Mouse (Mus musculus) limb, embryonic 12.5 days (tissue): ENCODE measurements around the gene Bspry. TPM values are rescaled to one million over a fixed set of nuclear protein-coding genes. Genes with fewer than 3 reads are reported as not detected.

Source experiments
- ATAC-seq: fragments of 200-750 bp; cut with Nextera tagmentation; 2 replicates; pipeline ENCODE4 v1.8.0; 2017; ENCODE audit warnings: low read depth, moderate TSS enrichment; ENCODE audit not compliant: insufficient number of reproducible peaks, insufficient read depth, low FRiP score, low TSS enrichment
- H3K27ac ChIP-seq: fragments of 300-500 bp; sonication (generic); 2 replicates; pipeline ENCODE4 v1.5.1; 2016; ENCODE audit warnings: mild to moderate bottlenecking, moderate library complexity
- H3K27me3 ChIP-seq: fragments of 300-500 bp; sonication (generic); 2 replicates; pipeline ENCODE4 v1.6.1; 2016; ENCODE audit warnings: mild to moderate bottlenecking, moderate library complexity
- H3K36me3 ChIP-seq: fragments of 300-500 bp; sonication (generic); 2 replicates; pipeline ENCODE4 v1.6.1; 2016; ENCODE audit warnings: mild to moderate bottlenecking, moderate library complexity
- H3K4me1 ChIP-seq: fragments of 300-500 bp; sonication (generic); replicated peaks from 2 replicates; pipeline ENCODE4 v1.6.1; 2016
- H3K4me2 ChIP-seq: fragments of 300-500 bp; sonication (generic); 2 replicates; pipeline ENCODE4 v1.6.1; 2016; ENCODE audit warnings: mild to moderate bottlenecking, moderate library complexity
- H3K4me3 ChIP-seq: fragments of 300-500 bp; sonication (generic); replicated peaks from 2 replicates; pipeline ENCODE4 v1.5.1; 2016; ENCODE audit warnings: mild to moderate bottlenecking
- H3K9ac ChIP-seq: fragments of 300-500 bp; sonication (generic); replicated peaks from 2 replicates; pipeline ENCODE4 v1.6.1; 2016; ENCODE audit warnings: mild to moderate bottlenecking, moderate library complexity
- H3K9me3 ChIP-seq: fragments of 300-500 bp; sonication (generic); 2 replicates; pipeline ENCODE4 v1.6.1; 2016; ENCODE audit warnings: mild to moderate bottlenecking, moderate library complexity
- WGBS: fragments of 180-500 bp; shearing (Covaris S2); methylation state at CpG from one replicate; pipeline ENCODE4 v1.1.7; 2016; 5-methylcytosine and 5-hydroxymethylcytosine counted together
- polyA plus RNA-seq: library from polyadenylated mRNA; unstranded; fragments of >200 nt; fragmentation: Nextera tagmentation; extraction: Ambion mirVana; gene quantifications from 2 replicates; pipeline ENCODE4 v1.2.1, GENCODE M21; 2016

The Bspry gene
- polyA plus RNA-seq, 1 experiment from 2014 or later, result 1.1 TPM

GRCm38 (mm10) chr4:62484928-62485327 lies 5.1 kb downstream of the Bspry start:
- Histone ChIP-seq H3K4me1 (peaks cover 4% of the 10 kb centered on the region), H3K4me2 (no peak overlapping the region), H3K27me3 (peaks cover 27% of the 10 kb centered on the region), H3K36me3 (no peaks in the 10 kb centered on the region), H3K9me3 (no peaks in the 10 kb centered on the region), H3K9ac (no peak overlapping the region), H3K4me3 (no peak overlapping the region), H3K27ac (no peak overlapping the region)
- 70% methylated on average over 3 of the region's 3 CpGs for WGBS
- ATAC-seq, result no peak

- 0 out of 2 replicates have a peak, but pooled peaks cover 2% of the 10 kb centered on the region for H3K4me1 ChIP-seq
These were observed 5.8 kb downstream of the Bspry start for GRCm38 (mm10) chr4:62485450-62486161.

DNA sequence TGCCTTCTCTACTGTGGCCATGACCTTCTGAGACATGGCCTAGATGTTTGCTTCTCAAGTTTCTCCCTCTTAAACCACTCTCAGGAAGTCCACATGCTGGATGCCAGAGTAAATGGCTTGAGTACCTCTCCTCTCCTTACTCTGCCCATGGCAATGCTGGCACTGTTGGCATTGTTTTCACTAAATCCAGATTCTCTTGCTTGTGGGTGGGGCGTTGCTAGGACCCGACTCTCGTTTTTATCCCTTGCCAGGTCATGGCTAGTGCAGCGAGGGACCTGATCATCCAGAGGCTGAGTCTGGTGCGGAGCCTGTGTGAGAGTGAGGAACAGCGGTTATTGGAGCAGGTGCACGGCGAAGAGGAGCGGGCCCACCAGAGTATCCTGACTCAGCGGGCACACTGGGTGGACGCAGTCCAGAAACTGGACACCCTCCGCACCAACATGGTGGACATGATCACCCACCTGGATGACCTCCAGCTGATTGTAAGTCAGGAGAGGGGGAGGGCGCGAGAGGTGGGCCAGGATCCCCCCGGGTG lies 6.4 kb downstream of the Bspry start:
- no peak for ATAC-seq
- Histone ChIP-seq H3K4me3 (no peak overlapping the region), H3K36me3 (no peaks in the 10 kb centered on the region), H3K27ac (no peak overlapping the region), H3K4me1 (no peaks in the 10 kb centered on the region), H3K9me3 (no peaks in the 10 kb centered on the region), H3K4me2 (no peak overlapping the region), H3K27me3 (peaks cover 14% of the 10 kb centered on the region), H3K9ac (no peak overlapping the region)
- WGBS, result 91% methylated on average over 15 of the region's 15 CpGs

More at GRCm38 (mm10) chr4:62485450-62486161, 5.8 kb downstream of the Bspry start:
- Histone ChIP-seq H3K9me3 (no peaks in the 10 kb centered on the region), H3K4me3 (no peak overlapping the region), H3K36me3 (no peaks in the 10 kb centered on the region), H3K4me2 (no peak overlapping the region), H3K27me3 (peaks cover 20% of the 10 kb centered on the region), H3K27ac (no peak overlapping the region), H3K9ac (no peak overlapping the region)
- no peak for ATAC-seq
- WGBS, result 86% methylated on average over 8 of the region's 8 CpGs

GRCm38 (mm10) chr4:62487172-62487571 lies 7.3 kb downstream of the Bspry start:
- ATAC-seq, result no peak
- Histone ChIP-seq H3K9me3 (no peaks in the 10 kb centered on the region), H3K4me1 (no peaks in the 10 kb centered on the region), H3K4me2 (no peak overlapping the region), H3K27ac (no peak overlapping the region), H3K27me3 (peaks cover 5% of the 10 kb centered on the region; the same call in 1 of the 2 replicates), H3K4me3 (no peak overlapping the region), H3K36me3 (no peaks in the 10 kb centered on the region), H3K9ac (no peak overlapping the region)
- WGBS, result 89% methylated on average over 5 of the region's 5 CpGs

DNA sequence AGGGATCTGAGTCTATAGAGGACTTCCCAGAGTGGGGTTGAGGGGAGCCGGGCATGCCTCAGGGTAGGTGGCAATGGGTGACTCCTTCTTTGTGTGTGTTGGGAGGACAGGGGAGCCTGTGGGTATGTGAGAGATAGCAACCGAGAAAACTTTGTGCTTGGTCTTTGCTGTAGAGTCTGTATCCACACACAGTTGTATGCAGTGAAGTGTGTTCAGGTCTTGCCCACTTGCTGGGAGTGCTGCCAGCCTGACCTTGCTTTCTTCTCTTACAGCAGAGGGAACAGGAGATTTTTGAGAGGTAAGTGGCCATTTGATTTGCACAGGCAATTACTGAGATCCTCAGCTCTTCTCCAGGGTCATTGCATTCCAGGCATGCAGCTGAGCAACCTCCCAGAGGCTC lies 8.1 kb downstream of the Bspry start:
- no peak overlapping the region for H3K4me3 ChIP-seq
- no peaks in the 10 kb centered on the region for H3K27me3 ChIP-seq
- no peak overlapping the region for H3K4me2 ChIP-seq
- H3K36me3 ChIP-seq, result no peaks in the 10 kb centered on the region
- no peak overlapping the region for H3K9ac ChIP-seq
- H3K9me3 ChIP-seq, result no peaks in the 10 kb centered on the region
- 74% methylated on average over 2 of the region's 2 CpGs for WGBS
- no peak for ATAC-seq
- H3K27ac ChIP-seq, result no peak overlapping the region
- no peaks in the 10 kb centered on the region for H3K4me1 ChIP-seq

DNA sequence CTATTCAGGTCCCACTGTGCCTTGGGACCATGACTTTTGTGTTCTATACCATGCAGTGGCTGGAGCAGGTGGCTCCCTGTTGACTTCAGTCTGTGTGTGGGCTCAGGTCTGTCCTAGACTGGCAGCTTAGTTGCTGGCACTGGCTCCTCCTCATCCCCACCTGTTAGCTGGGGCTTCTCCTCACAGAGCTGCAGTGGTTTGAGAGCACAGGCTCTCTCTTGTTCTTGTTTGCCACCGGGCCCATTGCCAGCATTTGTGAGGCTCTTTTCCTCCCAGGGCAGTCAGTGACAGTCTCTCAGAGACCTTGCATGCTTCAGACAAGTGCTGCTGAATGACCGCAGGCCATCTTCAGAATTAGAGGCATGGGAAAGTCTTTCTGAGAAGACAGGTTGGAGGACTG lies 12.8 kb downstream of the Bspry start:
- no peak overlapping the region for H3K9ac ChIP-seq
- ATAC-seq, result no peak
- no peak overlapping the region for H3K4me3 ChIP-seq
- no peaks in the 10 kb centered on the region for H3K9me3 ChIP-seq
- no peaks in the 10 kb centered on the region for H3K4me1 ChIP-seq
- H3K27ac ChIP-seq, result no peak overlapping the region
- no peak overlapping the region for H3K4me2 ChIP-seq
- H3K36me3 ChIP-seq, result peaks cover 14% of the 10 kb centered on the region
- WGBS, result 83% methylated on average over 2 of the region's 2 CpGs
- no peaks in the 10 kb centered on the region for H3K27me3 ChIP-seq

GRCm38 (mm10) chr4:62494230-62494629 lies 14.4 kb downstream of the Bspry start:
- H3K27ac ChIP-seq, result no peak overlapping the region
- H3K9ac ChIP-seq, result no peak overlapping the region
- H3K9me3 ChIP-seq, result no peaks in the 10 kb centered on the region
- WGBS, result 71% methylated on average over 9 of the region's 9 CpGs
- no peaks in the 10 kb centered on the region for H3K27me3 ChIP-seq
- H3K4me2 ChIP-seq, result no peak overlapping the region
- no peaks in the 10 kb centered on the region for H3K4me1 ChIP-seq
- no peak overlapping the region for H3K4me3 ChIP-seq
- ATAC-seq, result no peak
- H3K36me3 ChIP-seq, result peaks cover 30% of the 10 kb centered on the region

GRCm38 (mm10) chr4:62495946-62496345 lies 16.1 kb downstream of the Bspry start:
- Histone ChIP-seq H3K27me3 (no peaks in the 10 kb centered on the region), H3K9me3 (no peaks in the 10 kb centered on the region), H3K4me3 (no peak overlapping the region), H3K4me2 (no peak overlapping the region), H3K27ac (no peak overlapping the region), H3K4me1 (peaks cover 4% of the 10 kb centered on the region), H3K9ac (no peak overlapping the region), H3K36me3 (peaks cover 36% of the 10 kb centered on the region)
- 81% methylated on average over 8 of the region's 8 CpGs for WGBS
- no peak for ATAC-seq

- peaks cover 36% of the 10 kb centered on the region for H3K36me3 ChIP-seq
- no peak overlapping the region for H3K4me2 ChIP-seq
- no peak for ATAC-seq
- no peak overlapping the region for H3K9ac ChIP-seq
- WGBS, result 81% methylated on average over 8 of the region's 8 CpGs
- peaks cover 9% of the 10 kb centered on the region for H3K4me1 ChIP-seq
- H3K4me3 ChIP-seq, result no peak overlapping the region
- no peaks in the 10 kb centered on the region for H3K27me3 ChIP-seq
- no peaks in the 10 kb centered on the region for H3K9me3 ChIP-seq
- no peak overlapping the region for H3K27ac ChIP-seq
These were observed 17.0 kb downstream of the Bspry start for GRCm38 (mm10) chr4:62496815-62497214.

DNA sequence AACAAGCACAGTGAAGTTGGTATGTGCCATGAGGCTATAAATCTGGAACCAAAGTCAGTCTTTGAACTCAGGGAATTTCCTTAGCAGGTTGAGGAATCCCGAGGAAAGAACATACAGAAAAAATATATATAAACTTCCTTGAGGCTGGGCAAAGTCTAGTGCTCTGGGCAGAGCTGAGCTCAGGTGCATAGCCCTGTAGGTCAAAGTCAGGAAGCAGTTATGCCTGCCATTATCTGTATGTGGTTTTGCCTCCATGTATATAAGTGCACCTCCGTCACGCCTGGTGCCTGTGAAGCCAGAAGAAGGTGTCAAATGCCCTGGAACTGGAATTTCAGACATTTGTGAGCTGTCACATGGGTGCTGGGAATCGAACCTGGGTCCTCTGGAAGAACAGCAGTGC lies 20.9 kb downstream of the Bspry start:
- 76% methylated on average over 4 of the region's 4 CpGs for WGBS
- Histone ChIP-seq H3K9ac (no peak overlapping the region), H3K27ac (no peak overlapping the region), H3K27me3 (no peaks in the 10 kb centered on the region), H3K4me1 (peaks cover 15% of the 10 kb centered on the region), H3K4me2 (no peak overlapping the region), H3K9me3 (no peaks in the 10 kb centered on the region), H3K4me3 (no peak overlapping the region), H3K36me3 (peaks cover 36% of the 10 kb centered on the region)
- no peak for ATAC-seq

DNA sequence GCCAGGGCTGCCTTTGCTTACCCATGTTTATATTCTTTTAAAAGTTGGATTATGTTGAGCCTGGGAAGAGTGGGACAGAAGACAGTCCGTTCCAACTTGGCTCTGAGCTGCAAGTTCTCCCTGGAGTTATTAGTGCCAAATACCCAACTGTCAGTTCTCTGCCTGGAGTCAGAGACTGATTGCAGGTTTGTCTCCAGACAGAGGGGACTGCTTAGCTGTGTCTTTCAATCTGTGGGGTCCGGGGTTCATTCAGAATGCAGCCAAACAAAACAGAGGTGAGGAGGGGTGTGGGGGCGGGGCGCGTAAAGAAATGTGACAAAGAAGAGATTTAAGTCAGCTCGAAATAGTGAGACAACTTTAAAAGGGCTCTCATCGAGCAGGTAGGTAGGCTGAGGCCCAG lies 21.7 kb downstream of the Bspry start:
- Histone ChIP-seq H3K9me3 (no peaks in the 10 kb centered on the region), H3K36me3 (peaks cover 31% of the 10 kb centered on the region), H3K4me1 (peaks cover 15% of the 10 kb centered on the region), H3K4me2 (peak overlapping the region; percentile 72), H3K27ac (peak overlapping the region; percentile 72), H3K4me3 (peak overlapping the region; percentile 76), H3K9ac (peak overlapping the region; percentile 76), H3K27me3 (no peaks in the 10 kb centered on the region)
- no peak; the same call in 1 of the 2 replicates for ATAC-seq
- 2% methylated on average over 7 of the region's 7 CpGs for WGBS
